ENCODE assay signal across 9 mouse cellular contexts in genomic region chr4:138318509-138319266, GRCm38 (mm10). TPM values are rescaled to one million over a fixed set of nuclear protein-coding genes. Genes with fewer than 3 reads are reported as not detected.
DNase-seq lines count a peak whose midpoint lies in the region; ATAC-seq and TF ChIP-seq lines count a peak whose summit lies in the region.
"Had no signal": no experiment of that assay in that cellular context is flagged by ENCODE, and none has a peak within 500 bp of the region (broad histone marks: within the 10 kb centered on the region; RNA-seq: fewer than 3 reads in every experiment).

No protein-coding gene starts in this region.

- H3K9ac ChIP-seq in forebrain, embryonic 15.5 days (replicated peaks): no peak overlapping the region
- no peak overlapping the region for H3K9ac ChIP-seq in kidney, embryonic 14.5 days (ENCODE audit: low read depth, low read length)
- H3K9ac ChIP-seq: heart, embryonic 15.5 days had no signal

- H3K79me2 ChIP-seq in C2C12 (ENCODE audit: control insufficient read depth, insufficient read depth): no peaks in the 10 kb centered on the region

- no peak overlapping the region for H3K27ac ChIP-seq in forebrain, embryonic 15.5 days (replicated peaks)
- no peak overlapping the region for H3K27ac ChIP-seq in kidney, embryonic 14.5 days (ENCODE audit: low read depth, low read length)
- H3K27ac ChIP-seq: heart, embryonic 15.5 days had no signal

- WGBS in forebrain, embryonic 15.5 days: 59% methylated on average over 6 of the region's 6 CpGs
- WGBS in kidney, embryonic 14.5 days: 62% methylated on average over 6 of the region's 6 CpGs

- peaks cover 9% of the 10 kb centered on the region for H3K4me1 ChIP-seq in forebrain, embryonic 15.5 days
- H3K4me1 ChIP-seq in kidney, embryonic 14.5 days (ENCODE audit: control insufficient read depth, insufficient read depth, low read length): no peaks in the 10 kb centered on the region

- no peaks in the 10 kb centered on the region for H3K36me3 ChIP-seq in C2C12 (ENCODE audit: control insufficient read depth, insufficient read depth)
- H3K36me3 ChIP-seq in forebrain, embryonic 15.5 days: peaks cover 33% of the 10 kb centered on the region
- H3K36me3 ChIP-seq in kidney, embryonic 14.5 days (ENCODE audit: control insufficient read depth, insufficient read depth, low read length): peaks cover 20% of the 10 kb centered on the region; the same call in 1 of the 2 replicates

- H3K9me3 ChIP-seq in forebrain, embryonic 15.5 days: no peaks in the 10 kb centered on the region
- H3K9me3 ChIP-seq in kidney, embryonic 14.5 days (ENCODE audit: control insufficient read depth, low read length): no peaks in the 10 kb centered on the region
- H3K9me3 ChIP-seq: heart, embryonic 15.5 days had no signal

- H3ac ChIP-seq in C2C12 (ENCODE audit: control insufficient read depth, insufficient read length, low read depth): no peak overlapping the region

- H3K27me3 ChIP-seq in C2C12 (ENCODE audit: control insufficient read depth, insufficient read depth, insufficient read length): no peaks in the 10 kb centered on the region
- no peaks in the 10 kb centered on the region for H3K27me3 ChIP-seq in forebrain, embryonic 15.5 days
- H3K27me3 ChIP-seq in kidney, embryonic 14.5 days (ENCODE audit: control insufficient read depth, insufficient read depth, low read length): no peaks in the 10 kb centered on the region
- H3K27me3 ChIP-seq: heart, embryonic 15.5 days had no signal

- H3K4me3 ChIP-seq in C2C12 (ENCODE audit: insufficient read depth, poor library complexity, severe bottlenecking): no peak overlapping the region
- H3K4me3 ChIP-seq in forebrain, embryonic 15.5 days: no peak overlapping the region
- H3K4me3 ChIP-seq in kidney, embryonic 14.5 days (ENCODE audit: low read length): no peak overlapping the region
- H3K4me3 ChIP-seq: heart, embryonic 15.5 days had no signal

- peak; percentile 45 to 82 for DNase-seq in adrenal gland, adult (ENCODE audit: inconsistent age in 2 of 2, low spot score in 1 of 2)
- no peak for DNase-seq in adrenal gland, adult 8-10 months
- peak; percentile 67 for DNase-seq in brain, adult 2 months (ENCODE audit: low read depth, low spot score)
- peak; percentile 72 for DNase-seq in lung, postnatal 10 days
- peak; percentile 73 for DNase-seq in retina, postnatal 1 day

- TF ChIP-seq CTCF in C2C12 (IDR thresholded peaks at IDR 0.05; ENCODE audit: control insufficient read depth, insufficient read depth, insufficient read length): peak; percentile 86

- ATAC-seq in forebrain, embryonic 15.5 days (replicated peaks): peak; percentile 48
- peak; percentile 55 for ATAC-seq in kidney, embryonic 14.5 days (ENCODE audit: low FRiP score, low TSS enrichment)

- H3K4me2 ChIP-seq in forebrain, embryonic 15.5 days (replicated peaks): no peak overlapping the region
- no peak overlapping the region for H3K4me2 ChIP-seq in kidney, embryonic 14.5 days (replicated peaks; ENCODE audit: low read depth, low read length)
- H3K4me2 ChIP-seq: heart, embryonic 15.5 days had no signal

- no peaks in the 10 kb centered on the region for H3K79me3 ChIP-seq in C2C12 (ENCODE audit: low read depth)

TF ChIP-seq in C2C12, 6 proteins besides CTCF, POLR2A, EP300 and RAD21:
- TF ChIP-seq MYOG (IDR thresholded peaks at IDR 0.05; ENCODE audit: control insufficient read depth, extremely low read depth, insufficient read length) (no peak), MAX (IDR thresholded peaks at IDR 0.05) (no peak), MYOD1 (IDR thresholded peaks at IDR 0.05; ENCODE audit: control insufficient read depth, insufficient read length, low read depth) (no peak), USF1 (IDR thresholded peaks at IDR 0.05; ENCODE audit: low read depth) (no peak), FOSL1 (IDR thresholded peaks at IDR 0.05; ENCODE audit: insufficient read depth, low read length, poor library complexity, severe bottlenecking) (no peak)
TF ChIP-seq in C2C12: peak in this region for 0.

RNA-seq across cellular contexts. Expression of gene Pink1, which starts 7.4 kb away (rescaled TPM):
- 100 to 1,000 TPM; 172 to 218 (median 206) TPM for total RNA-seq in adrenal gland, adult 8-10 months (2022)
- polyA plus RNA-seq in C2C12 (2012; fragmentation: generic; extraction: Trizol): 9.7 TPM
- 89.6 and 98.5 TPM in 2 replicates for polyA plus RNA-seq in forebrain, embryonic 15.5 days (2015; fragmentation: Nextera tagmentation; extraction: Ambion mirVana)
- 25.7 and 27.1 TPM in 2 replicates for polyA plus RNA-seq in kidney, embryonic 14.5 days (2014; fragmentation: Nextera tagmentation; extraction: Ambion mirVana)

RNA-seq across cellular contexts. Expression of gene Ddost, which starts 14.2 kb away (rescaled TPM):
- total RNA-seq in adrenal gland, adult 8-10 months (2022): 100 to 1,000 TPM; 138 to 154 (median 143) TPM
- 204 TPM for polyA plus RNA-seq in C2C12 (2012; fragmentation: generic; extraction: Trizol)
- 178 and 183 TPM in 2 replicates for polyA plus RNA-seq in forebrain, embryonic 15.5 days (2015; fragmentation: Nextera tagmentation; extraction: Ambion mirVana)
- 299 and 332 TPM in 2 replicates for polyA plus RNA-seq in kidney, embryonic 14.5 days (2014; fragmentation: Nextera tagmentation; extraction: Ambion mirVana)

RNA-seq across cellular contexts. Expression of gene Cda, which starts 49.1 kb away (rescaled TPM):
- 10 to 100 TPM in 2 of 4 experiments, 1 to 10 TPM in 2; 7.2 to 20.4 (median 14.7) TPM for total RNA-seq in adrenal gland, adult 8-10 months (2022)
- 8.7 TPM for polyA plus RNA-seq in C2C12 (2012; fragmentation: generic; extraction: Trizol)
- polyA plus RNA-seq in forebrain, embryonic 15.5 days (2015; fragmentation: Nextera tagmentation; extraction: Ambion mirVana): 1.4 and 2.2 TPM in 2 replicates
- 21.7 TPM in 2 replicates for polyA plus RNA-seq in kidney, embryonic 14.5 days (2014; fragmentation: Nextera tagmentation; extraction: Ambion mirVana)
